Mouse (Mus musculus): Measurements from ENCODE around the gene Spats1. TPM values are rescaled to one million over a fixed set of nuclear protein-coding genes. Genes with fewer than 3 reads are reported as not detected.
A peak's percentile ranks its signal among the peaks of the same experiment; 100 is the strongest.
"Not testable (repeated sequence)": the region's sequence is repeated elsewhere in the genome, so short reads cannot be mapped to it uniquely, and the experiment has no call there.

The Spats1 gene
- total RNA-seq, 2 experiments from 2014 or later = 0.33 TPM; not detected in 1

- DNase-seq = peak; percentile 57 to 74
These were observed 28.2 kb downstream of the Spats1 start for GRCm38 (mm10) chr17:45447063-45447462.

GRCm38 (mm10) chr17:45445923-45446322 is 29.3 kb downstream of the Spats1 start:
- no peak for DNase-seq

GRCm38 (mm10) chr17:45434262-45434590 is 41.0 kb downstream of the Spats1 start:
- DNase-seq = no peak

GRCm38 (mm10) chr17:45433419-45434261 is 41.6 kb downstream of the Spats1 start, which contains the start of gene Cdc5l:
TSS of gene Cdc5l (minus strand) at chr17:45433737.
- DNase-seq = peak; percentile 98

GRCm38 (mm10) chr17:45432706-45433398 is 42.4 kb downstream of the Spats1 start:
- DNase-seq = no peak

- no peak for DNase-seq
These were observed 43.2 kb downstream of the Spats1 start for GRCm38 (mm10) chr17:45432007-45432406.

- no peak for DNase-seq
These were observed 57.8 kb downstream of the Spats1 start for GRCm38 (mm10) chr17:45417387-45417786.

- DNase-seq = not testable (repeated sequence)
These were observed 63.6 kb downstream of the Spats1 start for GRCm38 (mm10) chr17:45411617-45412016.

- no peak for DNase-seq
These were observed 66.5 kb downstream of the Spats1 start for GRCm38 (mm10) chr17:45408719-45409118.

- no peak for DNase-seq
These were observed 68.9 kb downstream of the Spats1 start for GRCm38 (mm10) chr17:45406281-45406680.

- DNase-seq = peak; percentile 31 to 78
These were observed 72.0 kb downstream of the Spats1 start for GRCm38 (mm10) chr17:45403207-45403606.

GRCm38 (mm10) chr17:45402601-45403000 is 72.6 kb downstream of the Spats1 start:
- DNase-seq = no peak

GRCm38 (mm10) chr17:45402126-45402525 is 73.1 kb downstream of the Spats1 start:
- DNase-seq = no peak

GRCm38 (mm10) chr17:45401126-45401905 is 73.9 kb downstream of the Spats1 start:
- DNase-seq = no peak

- no peak for DNase-seq
These were observed 77.2 kb downstream of the Spats1 start for GRCm38 (mm10) chr17:45398021-45398420.

GRCm38 (mm10) chr17:45397541-45397940 is 77.7 kb downstream of the Spats1 start:
- DNase-seq = no peak

- DNase-seq = no peak
These were observed 80.6 kb downstream of the Spats1 start for GRCm38 (mm10) chr17:45394612-45395011.

GRCm38 (mm10) chr17:45393765-45394164 is 81.5 kb downstream of the Spats1 start:
- DNase-seq = no peak

Data from heart, adult 18-20 months (tissue).